Mouse (Mus musculus) CD4-positive naive resting alpha-beta T cell, adult 76 days (primary cell): ENCODE measurements around the gene Olfr350. TPM values are rescaled to one million over a fixed set of nuclear protein-coding genes. Genes with fewer than 3 reads are reported as not detected.

Source experiments
- total RNA-seq: library from RNA; stranded (reverse); gene quantifications from one replicate; pipeline ENCODE4 v1.2.4, GENCODE M21; 2023

Olfr350 gene
- total RNA-seq, result not detected

DNA sequence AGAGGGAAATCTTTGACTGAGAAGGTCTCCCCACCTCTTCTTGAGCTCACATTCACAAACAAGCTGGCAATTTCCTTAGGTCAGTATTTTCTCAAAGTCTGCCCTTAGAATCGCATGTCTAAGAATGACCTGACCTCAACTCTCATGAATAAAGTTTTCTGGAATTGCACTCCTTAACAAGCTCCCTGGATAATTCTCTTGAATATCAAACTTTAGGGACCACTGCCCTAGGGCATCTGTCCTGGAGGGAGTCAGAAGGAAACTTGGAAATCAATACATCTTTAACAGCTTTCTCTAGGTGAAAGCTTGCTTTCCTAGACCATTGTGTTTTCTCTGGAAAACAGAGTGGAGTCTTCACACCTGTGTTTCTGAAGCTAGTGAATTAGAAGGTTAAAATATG lies at the start of gene Olfr350:
Olfr350 (plus strand) TSS at position 301 of the 400 bp plus-strand sequence.

DNA sequence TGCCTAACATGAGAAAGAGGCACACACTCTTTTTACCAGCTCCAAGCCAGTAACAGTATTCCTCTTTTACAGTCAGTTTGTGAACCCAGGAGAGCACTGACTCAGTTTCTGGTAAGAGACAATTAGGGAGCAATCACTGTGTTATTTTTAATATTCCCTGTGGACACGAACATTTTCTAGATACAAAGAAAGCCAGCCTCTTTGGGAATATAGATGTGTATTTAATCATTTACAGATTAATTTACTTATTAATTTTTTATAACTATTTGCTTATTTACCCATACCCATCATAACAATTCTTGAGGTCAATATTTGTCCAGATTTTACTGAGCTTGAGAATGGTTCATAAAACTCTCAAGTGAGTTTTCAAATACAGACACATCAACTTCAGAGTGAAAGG lies 29.2 kb upstream of the Olfr350 start, which contains the start of gene Olfr3:
Olfr3 (minus strand) TSS at position 101 of the 400 bp plus-strand sequence.

GRCm38 (mm10) chr2:36862560-36862959 lies 16.4 kb downstream of the Olfr350 start, which contains the start of gene Olfr351:
Olfr351 (minus strand) TSS chr2:36862660.

GRCm38 (mm10) chr2:36868160-36868559 lies 22.1 kb downstream of the Olfr350 start, which contains the start of gene Olfr352:
Olfr352 (plus strand) TSS chr2:36868460.

DNA sequence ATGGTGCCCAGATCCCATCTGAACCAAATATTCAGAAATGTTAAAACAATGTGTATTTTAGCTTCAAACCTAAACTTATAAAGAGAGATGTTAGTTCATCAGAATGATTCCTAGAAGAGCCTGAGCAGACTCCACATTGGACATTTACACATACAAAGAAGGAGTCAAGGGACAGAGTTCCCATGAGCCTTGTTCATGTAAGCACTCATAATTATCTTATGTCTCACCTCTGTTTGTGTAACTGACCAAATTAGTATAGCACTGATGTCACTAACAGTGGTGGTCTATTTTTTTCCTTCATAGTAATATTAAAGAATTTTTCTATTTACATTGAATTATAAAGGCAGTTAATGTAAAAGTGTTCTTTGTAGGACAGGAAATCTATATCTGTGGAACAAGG lies 46.7 kb downstream of the Olfr350 start, which contains the start of gene Olfr353:
Olfr353 (minus strand) TSS at position 101 of the 400 bp plus-strand sequence.

Other genes with a start within 250 kb of the Olfr350 start
- not detected for gene Olfr345, start 206.3 kb upstream of the Olfr350 start, total RNA-seq
- gene Olfr346, start 160.5 kb upstream of the Olfr350 start, total RNA-seq, result not detected
- gene Olfr347, start 114.4 kb upstream of the Olfr350 start, total RNA-seq, result not detected
- not detected for gene Olfr348, start 62.0 kb upstream of the Olfr350 start, total RNA-seq
- not detected for gene Olfr50, start 55.8 kb upstream of the Olfr350 start, total RNA-seq
- not detected for gene Olfr3, start 29.3 kb upstream of the Olfr350 start, total RNA-seq
- not detected for gene Olfr351, start 16.4 kb downstream of the Olfr350 start, total RNA-seq
- not detected for gene Olfr352, start 22.1 kb downstream of the Olfr350 start, total RNA-seq
- not detected for gene Olfr353, start 46.6 kb downstream of the Olfr350 start, total RNA-seq
- not detected for gene Olfr354, start 59.4 kb downstream of the Olfr350 start, total RNA-seq
- not detected for gene Olfr355, start 82.6 kb downstream of the Olfr350 start, total RNA-seq
- not detected for gene Olfr356, start 90.8 kb downstream of the Olfr350 start, total RNA-seq
- gene Olfr357, start 147.5 kb downstream of the Olfr350 start, total RNA-seq, result not detected
- not detected for gene Olfr358, start 163.0 kb downstream of the Olfr350 start, total RNA-seq
- not detected for gene Olfr360, start 219.4 kb downstream of the Olfr350 start, total RNA-seq
- not detected for gene Olfr361, start 243.0 kb downstream of the Olfr350 start, total RNA-seq